Mouse (Mus musculus): ENCODE measurements around the gene Nyap1.

DNA sequence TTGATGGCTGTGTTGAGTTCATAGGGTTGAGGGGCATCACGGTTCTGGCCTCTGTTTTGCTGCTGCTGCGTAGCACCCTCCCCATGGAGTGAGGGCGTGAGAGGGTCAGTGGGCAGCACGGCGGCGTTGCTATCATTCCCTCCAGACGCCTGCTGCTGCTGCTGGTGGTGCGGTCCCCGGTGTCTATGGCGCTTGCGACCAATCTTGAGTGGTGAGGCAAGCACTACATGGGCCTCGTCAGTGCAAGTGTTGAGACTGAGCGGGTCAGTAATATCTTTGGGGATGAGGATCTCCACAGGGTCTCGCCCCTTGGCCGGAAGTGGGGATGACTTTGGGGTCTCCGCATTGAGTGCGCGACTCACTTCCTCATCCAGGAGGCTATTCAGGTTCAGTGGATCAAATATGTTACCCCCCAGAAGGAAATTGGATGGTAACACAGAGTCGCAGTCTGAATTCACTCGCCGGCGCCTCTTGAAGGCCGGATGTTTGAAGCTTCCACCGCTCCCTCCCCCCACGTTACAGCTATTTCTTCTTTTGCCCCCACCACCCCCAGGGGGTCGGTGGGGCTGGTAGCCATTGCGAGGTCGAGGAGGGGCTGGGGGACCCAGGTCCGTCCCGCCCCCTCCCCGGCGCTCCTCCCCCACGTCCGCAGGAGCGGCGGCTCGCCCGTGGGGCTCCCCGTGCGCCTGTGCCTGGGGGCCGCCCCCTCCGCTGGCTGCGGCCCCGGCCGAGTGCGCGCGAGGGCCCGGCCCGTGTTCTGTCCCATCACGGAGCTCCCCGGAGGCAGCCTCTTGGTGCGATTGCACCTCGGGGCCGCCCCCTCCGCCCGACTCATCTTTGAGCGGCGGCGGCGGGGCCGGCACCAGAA is 44.0 kb upstream of the Nyap1 start:
- TF ChIP-seq POLR2A (IDR thresholded peaks at IDR 0.05; ENCODE audit: borderline replicate concordance, extremely low read depth, low read depth, low read length), result no peak
- TF ChIP-seq CTCF (IDR thresholded peaks at IDR 0.05; ENCODE audit: insufficient read depth, low read length), result no peak

All from lung, adult 2 months (tissue).